Mouse (Mus musculus) intestine, embryonic 14.5 days (tissue): Measurements from ENCODE around the gene Rexo4. TPM values are rescaled to one million over a fixed set of nuclear protein-coding genes. Genes with fewer than 3 reads are reported as not detected.

Experiments used
- ATAC-seq: fragments of 200-750 bp; cut with Nextera tagmentation; replicated peaks from 2 replicates; pipeline ENCODE4 v1.8.0; 2017; ENCODE audit warnings: low read depth, moderate number of reproducible peaks, moderate TSS enrichment, moderate library complexity; ENCODE audit not compliant: low FRiP score, low TSS enrichment
- DNase-seq: peaks from one replicate; pipeline ENCODE4 v3.0.0-alpha.2; 2018; ENCODE audit warnings: low spot score
- H3K27ac ChIP-seq: fragments of 300-500 bp; sonication (generic); 2 replicates; pipeline ENCODE4 v1.5.1; 2014; ENCODE audit warnings: low read depth, mild to moderate bottlenecking, control low read depth
- H3K27me3 ChIP-seq: fragments of 300-500 bp; sonication (generic); replicated peaks from 2 replicates; pipeline ENCODE4 v1.6.1; 2014; ENCODE audit warnings: low read length, control low read depth; ENCODE audit not compliant: control insufficient read depth, insufficient read depth
- H3K36me3 ChIP-seq: fragments of 300-500 bp; sonication (generic); 2 replicates; pipeline ENCODE4 v1.6.1; 2014; ENCODE audit warnings: low read length, control low read depth; ENCODE audit not compliant: control insufficient read depth, insufficient read depth
- H3K4me1 ChIP-seq: fragments of 300-500 bp; sonication (generic); replicated peaks from 2 replicates; pipeline ENCODE4 v1.6.1; 2014; ENCODE audit warnings: low read length, control low read depth, mixed read lengths; ENCODE audit not compliant: control insufficient read depth, insufficient read depth
- H3K4me2 ChIP-seq: fragments of 300-500 bp; sonication (generic); 2 replicates; pipeline ENCODE4 v1.6.1; 2014; ENCODE audit warnings: low read length
- H3K4me3 ChIP-seq: fragments of 300-500 bp; sonication (generic); 2 replicates; pipeline ENCODE4 v1.5.1; 2014; ENCODE audit warnings: low read depth, low read length, control low read depth, mixed read lengths
- H3K9ac ChIP-seq: fragments of 300-500 bp; sonication (generic); 2 replicates; pipeline ENCODE4 v1.6.1; 2014; ENCODE audit warnings: mild to moderate bottlenecking, low read length
- H3K9me3 ChIP-seq: fragments of 300-500 bp; sonication (generic); 2 replicates; pipeline ENCODE4 v1.6.1; 2016; ENCODE audit warnings: low read length, control low read depth; ENCODE audit not compliant: control insufficient read depth
- WGBS: fragments of 180-500 bp; shearing (Covaris S2); extraction: QIAGEN DNeasy Blood & Tissue Kit; methylation state at CpG from one replicate; pipeline ENCODE4 v1.1.7; 2014; 5-methylcytosine and 5-hydroxymethylcytosine counted together
- polyA plus RNA-seq: library from polyadenylated mRNA; unstranded; fragments of >200 nt; fragmentation: Nextera tagmentation; extraction: Ambion mirVana; gene quantifications from 2 replicates; pipeline ENCODE4 v1.2.1, GENCODE M21; 2014

Rexo4 gene
- polyA plus RNA-seq, 1 experiment from 2014 or later = 48.2 TPM

DNA sequence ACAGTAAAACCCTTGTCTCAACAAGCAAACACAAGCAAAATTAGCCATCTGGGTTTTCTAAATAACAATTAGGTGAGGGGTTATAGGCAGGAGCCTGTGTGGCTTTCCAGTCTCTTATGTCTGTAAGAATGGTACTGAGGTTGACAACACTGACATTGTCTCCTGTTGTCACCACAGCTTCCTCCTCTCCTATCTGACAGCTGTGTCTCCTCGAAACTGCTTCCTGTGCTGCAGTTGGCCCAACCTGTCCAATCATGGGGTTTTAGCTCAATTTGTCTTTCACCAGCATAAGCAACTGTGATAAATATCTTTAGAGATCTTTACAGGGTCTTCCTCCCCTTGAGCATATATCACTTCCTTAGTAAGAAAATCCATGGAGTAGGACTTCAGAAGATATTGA, 27.8 kb downstream of the Rexo4 start:
- no peak overlapping the region for H3K4me2 ChIP-seq
- H3K27ac ChIP-seq = no peak overlapping the region
- no peak overlapping the region for H3K9ac ChIP-seq
- 66% methylated on average over 1 of the region's 1 CpGs for WGBS
- ATAC-seq = no peak
- H3K9me3 ChIP-seq = no peaks in the 10 kb centered on the region
- H3K36me3 ChIP-seq = no peaks in the 10 kb centered on the region
- H3K4me3 ChIP-seq = no peak overlapping the region
- DNase-seq = no peak
- H3K27me3 ChIP-seq = no peaks in the 10 kb centered on the region
- peaks cover 11% of the 10 kb centered on the region for H3K4me1 ChIP-seq

DNA sequence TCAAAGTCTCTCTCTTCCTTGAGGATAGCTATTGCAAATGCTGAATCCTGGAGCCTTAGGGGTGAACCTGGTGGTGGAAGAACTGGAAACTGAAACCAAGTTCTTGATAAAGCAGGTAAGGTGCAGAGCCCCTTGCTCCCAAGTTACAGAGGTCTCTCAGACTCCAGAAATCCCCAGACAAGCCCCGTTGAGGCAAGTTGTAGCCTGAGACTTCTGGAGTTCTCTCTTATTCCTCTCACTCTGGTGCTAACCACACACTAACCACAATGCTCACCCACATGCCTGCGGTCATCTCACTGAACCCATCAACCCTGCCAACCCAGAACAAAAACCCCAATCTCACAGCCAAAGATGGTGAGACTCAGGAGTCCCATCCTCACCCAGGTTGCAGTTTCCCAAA, 28.9 kb downstream of the Rexo4 start:
- Histone ChIP-seq H3K4me2 (no peak overlapping the region), H3K9ac (no peak overlapping the region), H3K27me3 (no peaks in the 10 kb centered on the region), H3K36me3 (peaks cover 11% of the 10 kb centered on the region), H3K9me3 (no peaks in the 10 kb centered on the region), H3K27ac (no peak overlapping the region), H3K4me3 (no peak overlapping the region), H3K4me1 (peaks cover 17% of the 10 kb centered on the region)
- no peak for ATAC-seq
- no peak for DNase-seq
- 88% methylated on average over 2 of the region's 2 CpGs for WGBS

DNA sequence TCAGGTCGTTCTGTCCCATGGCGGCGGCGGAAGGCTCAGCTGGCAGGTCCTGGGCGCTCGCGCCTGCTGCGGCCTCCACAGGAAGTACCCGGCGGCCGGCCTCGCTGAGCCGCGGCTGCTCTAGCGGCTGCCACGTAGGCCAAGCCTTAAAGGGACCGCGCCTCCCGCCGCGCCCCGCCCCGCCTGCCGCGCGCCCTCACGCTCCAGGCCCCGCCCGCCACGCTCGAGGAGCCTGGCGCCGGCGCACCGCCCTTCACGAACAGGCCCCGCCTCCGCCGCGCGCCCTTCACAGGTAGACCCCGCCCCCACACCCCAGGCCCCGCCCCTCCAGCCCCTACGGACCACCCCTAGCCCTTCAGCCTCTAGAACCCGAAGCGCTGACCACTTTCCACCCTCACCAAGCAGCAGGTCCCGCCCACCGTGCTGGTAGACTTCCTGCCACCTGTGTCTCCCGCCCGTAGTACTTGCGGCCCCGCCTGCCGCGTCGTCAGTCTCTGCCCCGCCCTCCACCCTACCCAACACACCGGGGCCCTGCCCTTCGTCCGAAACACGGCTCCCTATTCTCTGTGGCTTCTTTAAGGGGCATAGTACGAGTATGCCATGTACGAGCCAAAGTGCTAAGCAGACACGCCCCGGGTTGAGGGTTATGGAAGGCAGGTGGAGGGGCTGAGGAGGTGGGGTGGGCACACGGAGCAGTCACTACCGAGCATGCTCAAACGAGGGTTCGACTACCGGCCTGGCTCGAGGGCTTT, 30.7 kb downstream of the Rexo4 start, which contains the start of the genes Surf4 and Stkld1:
Gene Surf4, minus strand, starts transcription at position 625 of the 752 bp plus-strand sequence.
Gene Stkld1, plus strand, starts transcription at position 744 of the 752 bp plus-strand sequence.
- Histone ChIP-seq H3K27me3 (no peaks in the 10 kb centered on the region), H3K4me2 (peak within 1 kb of the TSS; percentile 92), H3K36me3 (peaks cover 26% of the 10 kb centered on the region), H3K27ac (peak within 1 kb of the TSS; percentile 88), H3K9me3 (no peaks in the 10 kb centered on the region), H3K4me1 (peaks cover 17% of the 10 kb centered on the region), H3K9ac (peak within 1 kb of the TSS; percentile 99), H3K4me3 (peak within 1 kb of the TSS; percentile 99)
- 1% methylated on average over 61 of the region's 70 CpGs for WGBS
- ATAC-seq (peak; percentile 95), DNase-seq (peak; percentile 96)

DNA sequence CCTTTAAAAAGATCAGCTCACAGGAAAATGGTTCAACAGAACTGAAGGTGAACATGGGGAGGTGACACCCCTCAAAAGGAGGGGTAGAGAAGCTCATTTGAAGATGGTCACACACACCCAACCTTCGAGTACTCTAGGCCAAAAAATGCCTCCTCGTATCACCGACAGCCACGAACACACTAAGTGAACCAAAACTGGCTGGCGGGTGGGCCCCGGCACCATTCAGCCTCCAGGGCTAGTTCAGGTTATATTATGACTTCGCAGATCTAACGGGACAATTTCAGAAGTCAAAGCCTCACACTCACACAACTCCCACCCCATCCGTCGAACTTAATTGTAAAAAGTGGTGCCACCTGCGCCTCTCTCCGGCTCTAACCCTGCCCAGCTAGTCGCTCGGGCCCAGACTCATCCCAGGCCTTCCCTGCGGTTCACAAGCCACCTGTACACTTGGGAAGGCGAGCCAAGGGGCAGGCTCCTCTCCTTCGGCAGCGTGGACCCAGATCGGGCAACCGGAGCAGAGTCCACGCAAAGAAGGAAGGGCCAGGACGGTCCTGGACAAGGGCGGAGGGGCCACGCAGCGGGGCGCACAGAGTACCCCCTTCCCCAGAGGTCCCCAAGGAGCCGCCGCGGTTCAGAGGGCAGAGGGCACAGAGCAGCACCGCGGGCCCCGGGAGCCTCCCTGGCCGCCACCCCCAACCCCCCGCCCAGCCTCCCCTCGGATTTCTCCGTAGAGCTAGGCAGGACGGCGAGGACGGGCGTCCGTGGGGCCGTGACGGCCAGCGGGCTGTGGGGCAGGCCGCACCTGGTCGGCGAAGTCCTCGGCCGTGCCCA, 31.5 kb downstream of the Rexo4 start:
- Histone ChIP-seq H3K27ac (peak overlapping the region; percentile 88), H3K9ac (peak overlapping the region; percentile 99), H3K27me3 (no peaks in the 10 kb centered on the region), H3K4me3 (peak overlapping the region; percentile 99), H3K4me1 (peaks cover 17% of the 10 kb centered on the region), H3K36me3 (peaks cover 34% of the 10 kb centered on the region), H3K4me2 (peak overlapping the region; percentile 92), H3K9me3 (no peaks in the 10 kb centered on the region)
- DNase-seq (peak; percentile 77), ATAC-seq (no peak; the same call in 1 of the 2 replicates)
- whole genome bisulfite sequencing = 2% methylated on average over 37 of the region's 49 CpGs

DNA sequence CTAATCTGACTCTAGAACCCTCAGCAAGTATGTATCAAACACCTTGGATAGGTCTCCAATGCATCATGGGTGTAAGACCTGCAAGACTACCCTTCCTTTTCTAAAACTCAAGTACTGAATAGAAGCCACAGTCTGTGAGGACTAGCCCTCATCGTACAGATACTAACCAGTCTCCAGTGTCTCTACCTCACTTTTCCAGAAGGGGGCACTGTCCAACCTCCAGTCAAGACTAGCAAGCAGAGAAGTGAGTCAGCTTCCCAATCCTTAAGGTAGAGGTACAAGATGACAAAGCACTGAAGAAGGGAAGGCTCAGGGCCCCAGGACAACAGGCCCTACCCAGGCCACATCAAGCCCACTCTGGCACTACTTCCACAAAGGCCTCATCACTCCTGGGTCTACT, 33.8 kb downstream of the Rexo4 start:
- Histone ChIP-seq H3K9ac (no peak overlapping the region), H3K27ac (no peak overlapping the region)
- peak; percentile 68 for DNase-seq

GRCm38 (mm10) chr2:26927745-26928476, 36.3 kb downstream of the Rexo4 start:
- DNase-seq (no peak), ATAC-seq (no peak)
- H3K27ac ChIP-seq = no peak overlapping the region
- H3K9ac ChIP-seq = no peak overlapping the region
- H3K4me3 ChIP-seq = no peak overlapping the region
- no peak overlapping the region for H3K4me2 ChIP-seq
- no peaks in the 10 kb centered on the region for H3K9me3 ChIP-seq
- peaks cover 17% of the 10 kb centered on the region for H3K4me1 ChIP-seq
- no peaks in the 10 kb centered on the region for H3K27me3 ChIP-seq
- H3K36me3 ChIP-seq = peaks cover 81% of the 10 kb centered on the region
- WGBS = 88% methylated on average over 6 of the region's 6 CpGs

More for the DNA sequence above, 33.8 kb downstream of the Rexo4 start:
- Histone ChIP-seq H3K36me3 (peaks cover 56% of the 10 kb centered on the region), H3K9me3 (no peaks in the 10 kb centered on the region), H3K4me1 (peaks cover 17% of the 10 kb centered on the region), H3K4me3 (no peak overlapping the region), H3K4me2 (no peak overlapping the region), H3K27me3 (no peaks in the 10 kb centered on the region)
- ATAC-seq = no peak
- 64% methylated on average over 1 of the region's 1 CpGs for WGBS

DNA sequence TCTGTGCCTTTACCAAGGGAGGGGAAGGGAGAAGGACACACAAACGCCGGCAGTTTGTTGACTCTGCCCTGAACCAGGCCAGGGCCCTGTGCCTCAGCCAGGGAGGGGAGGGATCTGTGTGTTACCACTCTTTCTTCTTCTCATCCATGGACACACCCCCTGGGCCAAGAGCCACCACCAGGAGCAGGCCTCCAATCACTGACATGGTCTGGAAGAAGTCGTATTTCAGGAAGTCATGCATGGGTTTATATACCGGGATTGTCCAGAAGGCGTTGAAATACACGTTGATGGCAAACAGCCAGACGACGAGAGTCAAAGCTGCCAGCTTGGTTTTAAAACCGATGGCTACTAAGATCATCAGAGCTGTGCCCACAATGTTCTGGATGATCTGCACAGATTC, 42.4 kb downstream of the Rexo4 start:
- WGBS = 75% methylated on average over 9 of the region's 9 CpGs
- no peaks in the 10 kb centered on the region for H3K27me3 ChIP-seq
- H3K4me1 ChIP-seq = peaks cover 12% of the 10 kb centered on the region
- H3K27ac ChIP-seq = no peak overlapping the region
- peaks cover 85% of the 10 kb centered on the region for H3K36me3 ChIP-seq
- DNase-seq (no peak), ATAC-seq (no peak)
- H3K4me2 ChIP-seq = no peak overlapping the region
- H3K4me3 ChIP-seq = no peak overlapping the region
- no peak overlapping the region for H3K9ac ChIP-seq
- H3K9me3 ChIP-seq = no peaks in the 10 kb centered on the region

- no peaks in the 10 kb centered on the region for H3K27me3 ChIP-seq
- 89% methylated on average over 6 of the region's 6 CpGs for WGBS
- H3K27ac ChIP-seq = no peak overlapping the region
- no peaks in the 10 kb centered on the region for H3K9me3 ChIP-seq
- H3K36me3 ChIP-seq = peaks cover 71% of the 10 kb centered on the region
- no peak overlapping the region for H3K4me3 ChIP-seq
- H3K4me1 ChIP-seq = peaks cover 16% of the 10 kb centered on the region
- DNase-seq (no peak), ATAC-seq (no peak)
- no peak overlapping the region for H3K9ac ChIP-seq
- H3K4me2 ChIP-seq = no peak overlapping the region
Observed at GRCm38 (mm10) chr2:26920190-26920855, 43.9 kb downstream of the Rexo4 start.
